Mouse (Mus musculus) bone marrow macrophage, adult 2 months (primary cell): ENCODE data around the gene Gm49368. TPM values are rescaled to one million over a fixed set of nuclear protein-coding genes. Genes with fewer than 3 reads are reported as not detected.
"Not testable (repeated sequence)": the region's sequence is repeated elsewhere in the genome, so short reads cannot be mapped to it uniquely, and the experiment has no call there.

Experiments used
- H3K27ac ChIP-seq: 2 replicates; pipeline ENCODE4 v1.5.1; 2012; ENCODE audit warnings: low read depth, low read length; ENCODE audit not compliant: insufficient read depth
- H3K4me1 ChIP-seq: 2 replicates; pipeline ENCODE4 v1.6.1; 2012; ENCODE audit warnings: low read length; ENCODE audit not compliant: control insufficient read depth, insufficient read depth
- H3K4me3 ChIP-seq: 2 replicates; pipeline ENCODE4 v1.5.1; 2012; ENCODE audit warnings: mild to moderate bottlenecking, low read length, moderate library complexity; ENCODE audit not compliant: insufficient read depth
- CTCF ChIP-seq: IDR thresholded peaks from 2 replicates; pipeline ENCODE4 v1.5.1; 2012; ENCODE audit warnings: low read depth, mild to moderate bottlenecking, low read length, moderate library complexity
- POLR2A ChIP-seq: IDR thresholded peaks from 2 replicates; pipeline ENCODE4 v1.6.1; 2012; ENCODE audit warnings: mild to moderate bottlenecking, low read depth, low read length, borderline replicate concordance
- polyA plus RNA-seq: library from polyadenylated mRNA; stranded (reverse); fragments of >200 nt; gene quantifications from 2 replicates; pipeline ENCODE4 v1.2.4, GENCODE M21; 2012; ENCODE audit not compliant: missing spikeins, insufficient read depth, insufficient read length

The Gm49368 gene
- polyA plus RNA-seq, 1 experiment, result 1.7 TPM

- TF ChIP-seq POLR2A (no peak), CTCF (no peak)
- Histone ChIP-seq H3K4me1 (peaks cover 14% of the 10 kb centered on the region), H3K27ac (no peak overlapping the region), H3K4me3 (no peak overlapping the region)
Measured at GRCm38 (mm10) chr7:128032290-128032988, 30.0 kb upstream of the Gm49368 start.

GRCm38 (mm10) chr7:128032989-128033293 lies 29.5 kb upstream of the Gm49368 start:
- TF ChIP-seq CTCF (no peak), POLR2A (no peak)
- no peak overlapping the region for H3K27ac ChIP-seq
- H3K4me3 ChIP-seq, result no peak overlapping the region
- peaks cover 14% of the 10 kb centered on the region for H3K4me1 ChIP-seq

- H3K4me1 ChIP-seq, result peaks cover 14% of the 10 kb centered on the region
- TF ChIP-seq CTCF (no peak), POLR2A (no peak)
- no peak overlapping the region for H3K4me3 ChIP-seq
- no peak overlapping the region for H3K27ac ChIP-seq
Measured at GRCm38 (mm10) chr7:128033616-128034015, 28.9 kb upstream of the Gm49368 start.

- H3K27ac ChIP-seq, H3K4me3 ChIP-seq, H3K4me1 ChIP-seq: not testable (repeated sequence)
Measured at GRCm38 (mm10) chr7:128042161-128042820, 20.2 kb upstream of the Gm49368 start.

GRCm38 (mm10) chr7:128044142-128044785 lies 18.2 kb upstream of the Gm49368 start:
- Histone ChIP-seq H3K4me3 (no peak overlapping the region), H3K27ac (no peak overlapping the region), H3K4me1 (peaks cover 12% of the 10 kb centered on the region)
- TF ChIP-seq POLR2A, result no peak
- no peak for TF ChIP-seq CTCF

GRCm38 (mm10) chr7:128045640-128046039 lies 16.8 kb upstream of the Gm49368 start:
- H3K27ac ChIP-seq, result no peak overlapping the region
- TF ChIP-seq CTCF (no peak), POLR2A (no peak)
- peaks cover 25% of the 10 kb centered on the region for H3K4me1 ChIP-seq
- no peak overlapping the region for H3K4me3 ChIP-seq

GRCm38 (mm10) chr7:128048819-128049218 lies 13.7 kb upstream of the Gm49368 start:
- H3K4me3 ChIP-seq, result peak overlapping the region; percentile 38
- peaks cover 50% of the 10 kb centered on the region for H3K4me1 ChIP-seq
- TF ChIP-seq CTCF (no peak), POLR2A (no peak)
- H3K27ac ChIP-seq, result peak overlapping the region; percentile 90

GRCm38 (mm10) chr7:128049254-128049653 lies 13.2 kb upstream of the Gm49368 start:
- H3K27ac ChIP-seq, result peak overlapping the region; percentile 90
- no peak for TF ChIP-seq POLR2A
- peaks cover 55% of the 10 kb centered on the region for H3K4me1 ChIP-seq
- H3K4me3 ChIP-seq, result no peak overlapping the region

- TF ChIP-seq POLR2A (no peak), CTCF (no peak)
- Histone ChIP-seq H3K27ac (peak overlapping the region; percentile 89), H3K4me3 (no peak overlapping the region), H3K4me1 (peaks cover 63% of the 10 kb centered on the region)
Measured at GRCm38 (mm10) chr7:128050739-128051138, 11.7 kb upstream of the Gm49368 start.

- TF ChIP-seq CTCF (no peak), POLR2A (no peak)
- H3K27ac ChIP-seq, result peak overlapping the region; percentile 75
- peaks cover 76% of the 10 kb centered on the region for H3K4me1 ChIP-seq
- H3K4me3 ChIP-seq, result no peak overlapping the region
Measured at GRCm38 (mm10) chr7:128053061-128053460, 9.4 kb upstream of the Gm49368 start.
